Mouse (Mus musculus) heart, postnatal 36 days (tissue): ENCODE measurements around the gene Ilk. TPM values are rescaled to one million over a fixed set of nuclear protein-coding genes. Genes with fewer than 3 reads are reported as not detected.
A peak's percentile ranks its signal among the peaks of the same experiment; 100 is the strongest.
"Not testable (repeated sequence)": the region's sequence is repeated elsewhere in the genome, so short reads cannot be mapped to it uniquely, and the experiment has no call there.

ENCODE experiments used
- DNase-seq, 2 experiments: peaks; one replicate each; pipeline ENCODE4 v3.0.0; 2021 to 2022
- intact Hi-C: fragments of 180-260 bp; cut with DNase I; formaldehyde crosslinking; loops from one replicate; pipeline ENCODE4 v1.15.1; 2025
- total RNA-seq, 2 experiments: library from RNA; stranded (reverse); gene quantifications; 2 replicates each; pipeline ENCODE4 v1.2.3; 2021

The Ilk gene
- total RNA-seq, 2 experiments from 2014 or later: 95.1 to 98.9 TPM

DNA sequence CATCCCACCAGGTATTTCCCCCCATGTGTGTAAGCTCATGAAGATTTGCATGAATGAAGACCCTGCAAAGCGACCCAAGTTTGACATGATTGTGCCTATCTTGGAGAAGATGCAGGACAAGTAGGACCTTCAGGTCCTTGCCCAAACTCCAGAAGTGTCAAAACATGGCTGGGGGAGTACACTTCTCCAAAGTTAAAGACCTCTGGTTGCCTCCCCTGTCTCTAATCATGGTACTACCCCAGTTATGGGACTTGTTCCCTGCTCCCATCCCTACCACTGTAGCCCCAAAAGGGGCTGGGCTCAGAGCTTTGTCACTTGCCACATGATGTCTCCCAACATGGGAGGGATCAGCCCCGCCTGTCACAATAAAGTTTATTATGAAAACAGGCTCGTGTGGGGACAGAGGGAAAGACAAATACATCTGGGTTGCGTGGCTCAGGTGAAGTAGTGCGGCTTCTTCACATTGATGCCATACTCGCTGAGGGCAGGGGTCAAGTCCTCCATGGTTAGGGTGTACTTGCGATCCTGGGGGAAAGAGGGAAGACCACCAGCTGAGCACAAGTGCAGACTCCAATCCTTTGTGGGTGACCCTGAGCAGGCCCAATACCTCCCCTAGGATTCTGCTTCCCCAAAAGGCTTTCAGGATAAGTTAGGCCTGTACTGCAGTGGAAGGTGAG lies 6.3 kb downstream of the Ilk start:
- DNase-seq, intact Hi-C loops: not testable (repeated sequence)

DNA sequence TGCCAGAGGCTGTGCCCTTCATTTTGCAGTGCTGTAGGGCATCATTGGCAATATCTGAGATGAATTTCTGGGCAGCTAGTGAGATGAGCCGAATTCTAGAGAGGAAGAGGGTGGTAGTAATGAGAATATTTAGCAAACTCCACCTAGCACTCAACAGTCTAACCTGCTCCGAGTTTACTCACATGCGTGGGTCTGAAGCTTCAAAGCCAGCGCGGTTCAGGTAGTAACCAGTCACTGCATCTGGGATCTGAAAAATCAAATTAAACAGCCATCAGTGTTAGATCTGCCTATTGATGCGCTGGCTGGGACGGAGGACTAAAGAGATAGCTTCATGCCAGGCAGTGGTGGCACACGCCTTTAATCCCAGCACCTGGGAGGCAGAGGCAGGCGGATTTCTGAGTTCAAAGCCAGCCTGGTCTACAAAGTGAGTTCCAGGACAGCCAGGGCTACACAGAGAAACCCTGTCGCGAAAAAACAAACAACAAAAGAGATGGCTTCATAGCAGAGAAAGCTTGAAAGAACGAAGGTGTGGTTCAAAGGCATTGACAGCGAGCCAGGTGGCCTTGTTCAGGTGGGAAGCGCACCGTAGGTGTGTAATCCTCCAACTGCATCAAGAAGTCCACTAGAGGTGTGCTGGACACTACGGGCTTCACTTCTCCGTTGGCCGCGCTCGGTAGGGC lies 7.0 kb downstream of the Ilk start:
- intact Hi-C loops, DNase-seq: not testable (repeated sequence)

DNA sequence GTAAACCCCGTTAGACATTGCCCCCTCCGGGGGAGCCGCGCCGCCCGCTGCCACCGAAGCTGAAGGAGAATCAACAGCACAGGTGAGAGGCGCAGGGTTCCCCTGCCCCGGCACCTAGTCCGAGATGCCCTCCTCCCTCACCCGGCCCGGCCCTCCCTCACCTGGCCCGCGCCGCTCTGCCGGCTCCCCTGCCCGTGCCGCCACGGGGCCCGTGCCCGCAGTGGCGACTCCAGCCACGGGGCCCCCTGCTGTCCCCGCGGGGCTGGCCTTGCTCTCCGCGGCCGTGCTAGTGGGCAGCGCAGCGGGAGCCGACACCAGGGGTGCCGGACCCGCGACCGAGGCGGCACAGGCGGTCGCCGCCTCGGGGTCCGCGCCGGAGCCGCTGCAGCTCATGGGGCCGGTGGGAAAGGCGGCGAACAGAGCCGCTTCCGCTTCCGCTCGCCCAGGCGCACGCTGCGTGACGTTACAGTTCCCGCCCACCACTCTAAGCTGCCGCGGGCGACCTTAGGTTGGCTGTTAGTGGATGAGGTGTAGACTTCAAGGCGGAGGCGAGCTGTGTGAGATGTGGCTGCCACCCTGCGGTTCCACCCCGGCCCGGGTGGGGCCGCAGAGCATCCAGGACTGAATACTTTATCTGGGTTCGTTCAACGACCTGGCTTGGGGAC lies 7.7 kb downstream of the Ilk start, which contains the start of gene Taf10:
Gene Taf10 (minus strand): TSS at position 436 of the 665 bp plus-strand sequence.
- DNase-seq: peak; percentile 83 to 86
- intact Hi-C loops: no loop called here

DNA sequence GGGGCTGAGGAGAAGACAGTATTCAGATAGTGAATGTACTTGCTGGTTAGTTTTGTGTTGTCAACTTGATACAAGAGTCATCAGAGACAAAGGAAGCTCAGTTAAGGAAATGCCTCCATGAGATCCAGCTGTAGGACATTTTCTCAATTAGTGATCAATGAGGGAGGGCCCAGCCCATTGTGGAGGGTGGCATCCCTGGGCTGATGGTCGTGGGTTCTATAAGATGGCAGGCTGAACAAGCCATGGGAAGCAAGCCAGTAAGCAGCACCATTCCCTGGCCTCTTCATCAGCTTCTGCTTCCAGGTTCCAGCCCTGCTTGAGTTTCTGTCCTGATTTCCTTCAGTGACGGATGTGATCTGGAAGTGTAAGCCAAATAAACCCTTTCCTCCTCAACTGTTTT lies 11.4 kb downstream of the Ilk start:
- DNase-seq: no peak
- intact Hi-C loops: no loop called here

DNA sequence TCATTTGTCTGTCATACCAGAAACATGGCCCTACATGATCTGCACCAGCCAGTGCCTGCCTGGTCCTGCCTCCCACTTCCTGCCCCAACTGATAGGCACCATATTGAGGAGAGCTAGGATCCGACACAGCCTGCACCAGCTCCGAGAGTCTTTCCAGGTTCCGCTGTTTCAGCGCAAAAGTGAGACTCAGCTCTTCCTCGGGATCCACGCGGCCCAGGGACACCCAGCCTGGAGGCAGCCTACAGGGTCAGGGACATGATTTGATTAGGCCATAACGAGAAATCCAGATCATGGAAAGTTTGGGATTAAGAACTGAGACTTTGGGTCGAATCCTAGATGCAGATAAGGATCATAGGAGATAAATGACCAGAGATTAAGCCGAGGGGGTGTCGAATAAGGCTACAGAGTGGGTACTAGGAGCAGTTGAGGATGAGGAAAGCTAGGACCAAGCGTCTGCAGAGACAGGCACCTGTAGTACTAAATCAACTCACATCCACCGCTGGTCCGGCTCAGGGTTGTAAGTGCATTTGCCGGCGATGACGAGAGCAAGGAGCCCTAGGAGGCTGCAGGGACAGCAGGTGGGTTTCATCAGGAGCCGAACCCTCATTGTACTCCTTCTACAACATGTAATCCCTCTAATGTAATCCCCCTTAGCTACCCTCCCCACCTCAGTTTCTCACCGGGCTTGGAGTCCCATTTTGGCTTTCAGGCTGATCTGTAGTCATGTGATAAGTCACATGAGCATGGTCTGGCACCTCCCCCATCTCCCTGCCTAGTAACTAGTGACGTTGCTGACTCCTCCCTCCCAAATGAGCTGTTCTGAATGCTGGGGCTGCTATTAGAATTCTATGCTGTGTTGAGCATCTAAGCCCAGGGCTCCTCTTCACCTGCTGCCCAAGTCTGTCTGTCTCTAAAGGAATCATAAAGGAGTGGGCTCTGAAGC lies 15.4 kb downstream of the Ilk start, which contains the start of gene Tpp1:
Gene Tpp1 (minus strand): TSS at position 745 of the 943 bp plus-strand sequence.
- intact Hi-C loops: no loop called here

DNA sequence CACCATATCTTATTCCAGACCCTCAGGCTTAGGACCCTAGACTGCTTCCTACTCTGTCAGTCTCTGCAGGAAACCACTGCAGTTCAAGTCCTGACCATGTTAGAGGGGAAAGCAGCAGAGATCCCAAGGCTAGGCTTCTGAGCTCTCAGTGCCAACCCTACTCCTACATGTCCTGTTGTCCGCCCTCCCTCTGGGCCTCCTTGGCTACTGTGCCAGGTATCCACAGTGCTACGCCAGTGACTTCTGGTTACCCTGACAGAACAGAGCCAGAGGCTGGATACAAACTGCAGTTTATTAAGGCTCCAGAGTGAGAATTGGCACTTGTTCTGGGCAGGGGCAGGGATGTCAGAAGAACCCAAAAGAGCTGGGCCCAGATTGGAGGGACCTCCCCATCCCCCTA lies 16.3 kb downstream of the Ilk start:
- DNase-seq: no peak
- intact Hi-C loops: no loop called here

More for the DNA sequence above, 15.4 kb downstream of the Ilk start, which contains the start of gene Tpp1:
- DNase-seq: peak; percentile 86 to 88

DNA sequence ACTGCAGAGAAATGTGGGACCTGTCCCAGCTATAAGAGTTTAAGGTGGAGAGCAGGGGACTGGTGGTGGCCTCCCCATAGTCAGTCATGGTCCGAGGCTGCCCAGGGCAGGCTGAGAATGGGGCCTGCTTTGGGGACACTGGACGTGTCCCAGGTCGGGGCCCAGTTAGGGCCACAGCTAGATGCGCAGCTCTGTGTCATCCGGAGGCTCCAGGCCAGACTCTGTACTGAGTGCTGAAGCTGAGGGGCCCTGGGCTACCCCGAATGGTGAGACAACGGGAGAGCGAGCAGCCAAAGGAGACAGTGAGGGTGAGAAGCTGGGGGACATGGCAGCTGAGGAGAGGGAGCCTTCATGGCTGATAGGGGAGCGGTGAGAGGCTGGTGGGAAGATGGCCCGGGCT lies 16.9 kb downstream of the Ilk start:
- no peak for DNase-seq
- intact Hi-C loops: no loop called here

DNA sequence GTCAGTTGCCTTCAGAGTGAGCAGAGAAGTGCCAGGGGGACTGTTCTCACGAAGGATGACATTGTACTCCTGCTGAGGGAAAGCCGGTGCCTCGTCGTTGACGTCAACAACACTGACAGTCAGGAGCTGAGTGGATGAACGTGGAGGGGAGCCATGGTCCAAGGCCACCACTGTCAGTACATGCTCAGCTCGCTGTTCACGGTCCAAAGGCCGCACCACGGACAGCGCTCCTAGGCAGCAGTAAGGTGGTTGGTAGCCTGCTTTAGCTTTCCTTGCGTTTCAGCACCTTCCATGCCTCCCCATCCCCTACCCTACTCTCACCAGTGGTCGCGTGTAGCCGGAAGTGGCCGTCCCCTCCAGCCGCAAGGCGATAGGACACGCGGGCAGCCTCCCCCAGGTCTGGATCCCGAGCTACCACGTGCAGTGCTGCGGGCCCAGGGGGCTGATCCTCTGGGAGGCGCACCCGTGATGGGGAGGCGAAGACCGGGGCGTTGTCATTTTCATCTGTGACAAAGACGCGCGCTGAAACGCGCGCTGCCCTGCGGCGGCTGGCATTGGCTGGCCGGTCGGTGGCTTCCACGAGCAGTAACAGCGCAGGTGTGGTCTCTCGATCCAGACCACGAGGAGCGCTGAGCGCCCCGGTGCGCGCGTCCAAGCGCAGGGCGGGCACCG lies 25.6 kb downstream of the Ilk start:
- DNase-seq: no peak
- intact Hi-C loops: no loop called here

DNA sequence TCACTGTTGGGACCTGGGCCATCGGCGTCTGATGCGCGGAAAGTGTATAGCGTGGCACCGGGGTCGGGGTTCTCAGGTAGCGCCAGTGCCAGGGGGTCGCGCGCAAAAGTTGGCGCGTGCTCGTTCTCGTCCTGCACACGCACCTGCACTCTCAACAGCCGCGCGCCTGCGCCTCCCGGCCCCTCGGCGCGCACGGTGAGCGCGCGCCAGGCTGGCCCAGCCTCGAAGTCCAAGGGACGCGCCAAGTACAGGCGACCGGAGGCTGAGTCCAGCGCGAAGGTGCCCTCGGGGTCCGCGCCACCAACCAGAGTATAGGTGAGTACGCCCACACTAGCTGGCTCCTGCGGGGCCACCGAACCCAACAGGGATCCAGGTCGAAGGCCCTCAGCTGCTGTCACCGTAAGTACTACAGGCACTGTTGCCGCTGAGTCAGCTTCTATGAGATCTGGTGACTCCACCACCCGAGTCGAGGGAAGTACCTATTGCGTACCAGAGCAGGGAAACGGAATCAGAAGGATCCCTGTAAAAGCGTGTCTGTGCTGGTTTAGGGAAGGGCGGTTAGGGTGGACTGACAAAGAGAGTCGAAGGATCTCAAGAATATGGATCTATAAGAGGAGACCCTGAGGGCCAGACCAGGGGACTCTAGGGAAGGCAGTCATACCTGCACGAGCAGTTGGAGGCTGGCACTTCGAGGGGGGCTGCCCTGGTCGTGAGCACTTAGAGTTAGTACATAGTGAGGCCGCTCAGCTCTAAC lies 26.3 kb downstream of the Ilk start:
- intact Hi-C loops: no loop called here
- DNase-seq: no peak

DNA sequence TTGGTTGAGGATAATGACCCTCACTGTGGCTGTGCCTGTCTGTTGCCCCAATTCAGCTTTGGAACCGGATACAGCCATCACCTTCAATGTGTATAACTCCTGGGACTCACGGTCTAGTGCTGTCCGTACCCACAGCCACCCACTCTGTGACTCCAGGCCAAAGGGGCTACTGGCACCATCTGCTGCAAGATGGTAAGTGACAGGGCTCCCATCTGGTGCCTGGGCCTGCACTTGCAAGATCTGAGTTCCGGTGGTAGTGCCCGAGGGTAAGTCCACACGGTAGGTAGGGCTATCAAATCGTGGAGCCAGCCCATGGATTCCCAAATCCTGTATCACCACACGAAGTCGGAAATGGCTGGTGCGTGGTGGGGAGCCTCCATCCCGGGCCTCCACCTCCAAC lies 27.9 kb downstream of the Ilk start:
- intact Hi-C loops: no loop called here
- no peak for DNase-seq

DNA sequence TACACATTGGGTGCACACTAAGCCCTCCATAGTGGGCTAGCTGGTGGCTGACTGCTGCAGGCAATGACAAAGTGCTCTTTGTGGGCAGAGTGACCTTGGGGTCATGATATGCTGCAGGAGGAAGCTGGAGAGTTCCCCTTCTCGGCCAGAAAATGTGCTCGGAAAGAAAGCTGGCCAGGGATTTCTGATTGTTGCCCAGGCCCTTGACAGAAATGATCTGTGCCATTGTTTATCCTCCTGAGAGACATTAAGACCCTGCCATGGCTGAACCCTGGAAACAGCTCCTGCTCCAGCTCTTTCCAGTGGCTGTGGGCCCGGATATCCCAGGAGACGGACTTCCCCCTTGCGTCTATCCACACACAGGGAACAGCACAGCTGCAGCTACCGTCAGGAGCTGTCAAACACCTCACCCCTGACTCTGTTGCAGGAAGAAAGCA lies 31.4 kb downstream of the Ilk start:
- DNase-seq: peak in 1 of 2 experiments; percentile 27
- intact Hi-C loops: loop anchor here (1.0 kb wide), 1 partner anchor 20 kb away; the partner anchor contains the start of gene Dchs1

DNA sequence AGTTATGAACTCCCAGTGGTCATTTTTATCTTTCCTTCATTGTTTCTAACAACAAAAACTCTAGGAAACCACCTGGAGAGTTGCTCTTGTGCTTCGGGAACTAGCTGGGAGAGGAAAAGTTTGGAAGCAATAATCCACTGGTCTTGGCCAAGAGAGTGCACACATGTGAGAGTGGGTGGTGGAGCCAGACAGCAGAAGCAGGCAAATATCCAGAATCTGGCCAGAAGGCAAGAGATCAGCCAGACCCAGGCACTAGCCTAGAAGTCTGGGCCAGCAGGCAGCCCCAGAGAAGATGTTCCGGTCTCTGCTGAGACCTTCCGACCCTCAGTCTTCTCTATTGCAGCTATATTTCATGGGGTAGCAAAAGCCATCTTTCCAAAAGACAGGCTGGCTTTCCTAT lies 33.6 kb downstream of the Ilk start:
- intact Hi-C loops: no loop called here
- DNase-seq: peak; percentile 38 to 48

DNA sequence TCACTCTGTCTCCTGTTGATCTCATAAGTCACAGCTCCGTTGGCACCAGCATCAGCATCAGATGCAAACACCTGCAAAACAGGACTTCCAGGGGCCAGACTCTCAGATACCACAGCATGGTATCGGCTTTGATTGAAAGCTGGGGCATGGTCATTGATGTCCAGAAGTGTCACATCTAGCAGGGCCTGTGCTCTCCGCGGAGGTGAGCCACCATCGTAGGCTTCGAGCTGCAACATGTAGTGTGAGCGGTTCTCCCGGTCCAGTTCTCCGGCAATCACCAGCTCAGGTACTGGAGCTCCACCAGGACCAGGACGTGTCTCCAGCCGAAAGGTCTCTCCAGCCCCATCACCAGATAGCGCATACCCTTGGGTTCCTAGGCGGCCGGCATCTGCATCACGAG lies 35.9 kb downstream of the Ilk start:
- DNase-seq: no peak

DNA sequence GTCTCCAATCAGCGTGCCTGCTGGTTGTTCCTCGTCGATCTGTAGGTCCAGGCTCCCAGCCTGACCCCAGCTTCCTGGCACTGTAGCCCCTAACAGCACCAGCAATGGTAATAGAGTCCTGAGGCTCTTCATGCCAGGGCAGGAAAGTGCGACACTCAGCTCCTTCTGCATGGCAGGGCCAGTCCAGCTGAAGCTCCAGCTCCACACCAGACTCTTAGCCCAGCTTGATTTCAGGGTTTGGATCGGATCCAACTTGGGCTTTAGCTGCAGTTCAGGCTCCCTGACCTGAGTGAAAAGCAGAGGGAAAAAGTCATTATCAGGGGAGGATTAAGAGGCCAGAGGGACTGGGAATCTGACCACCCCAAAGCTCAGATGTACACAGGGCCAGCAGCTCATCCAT lies 36.6 kb downstream of the Ilk start:
- no peak for DNase-seq
- intact Hi-C loops: no loop called here

More for the DNA sequence above, 35.9 kb downstream of the Ilk start:
- intact Hi-C loops: no loop called here

DNA sequence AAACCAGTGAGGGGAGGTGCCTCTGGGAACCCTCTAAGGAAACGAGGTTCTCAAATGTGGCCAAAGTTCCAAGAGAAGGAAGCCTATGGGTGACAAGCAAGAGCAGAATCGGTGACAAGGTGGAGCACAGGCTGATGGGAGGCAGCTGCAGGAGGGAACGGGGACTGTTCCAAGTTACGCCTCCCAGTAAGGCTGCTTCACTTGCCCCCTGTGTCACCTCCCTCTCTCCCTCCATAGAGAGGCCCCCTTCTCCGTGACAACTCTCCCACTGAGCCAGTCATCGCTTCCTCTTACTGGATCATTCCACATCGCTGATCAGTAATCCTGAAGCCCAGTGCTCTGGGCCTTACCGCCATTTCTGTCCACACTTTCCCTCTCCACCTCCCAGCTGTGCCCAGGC lies 38.3 kb downstream of the Ilk start:
- intact Hi-C loops: no loop called here
- no peak for DNase-seq

DNA sequence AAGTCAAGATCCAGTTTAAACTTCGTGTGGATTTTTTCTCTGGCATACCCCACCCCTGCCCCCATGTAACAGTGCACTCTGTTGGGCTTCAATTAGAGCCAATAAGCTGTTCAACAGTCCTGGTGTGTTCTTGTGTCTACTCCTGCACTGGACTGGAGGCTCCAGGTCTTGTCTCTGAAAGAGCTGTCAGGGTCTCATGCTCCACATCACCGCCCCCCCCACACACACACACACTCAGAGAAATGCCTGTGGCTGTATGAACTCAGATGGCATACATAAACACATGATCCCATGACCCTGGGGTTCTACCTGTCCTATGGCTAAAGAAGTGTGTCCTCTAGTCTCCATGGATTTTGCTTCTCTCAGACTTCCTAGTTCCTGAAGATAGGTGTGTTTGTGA lies 39.6 kb downstream of the Ilk start:
- intact Hi-C loops: no loop called here
- no peak for DNase-seq

DNA sequence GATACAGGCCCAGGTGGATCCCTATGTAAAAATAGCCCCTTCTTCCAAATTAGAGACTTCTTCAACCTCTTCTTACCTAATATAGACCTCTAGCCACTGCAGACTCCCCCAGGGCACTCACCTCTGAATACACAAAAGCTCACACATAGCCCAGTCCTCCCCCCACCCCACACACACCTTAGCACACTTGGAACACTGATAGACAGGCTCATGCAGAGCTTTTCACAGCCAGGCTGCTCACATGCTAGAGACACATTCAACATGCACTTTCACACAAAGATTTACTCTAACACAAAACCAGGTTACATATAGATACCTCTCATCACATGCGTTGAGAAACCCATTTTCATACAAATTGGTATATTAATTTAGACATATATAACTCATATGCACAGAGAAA lies 40.9 kb downstream of the Ilk start:
- no peak for DNase-seq
- intact Hi-C loops: no loop called here

DNA sequence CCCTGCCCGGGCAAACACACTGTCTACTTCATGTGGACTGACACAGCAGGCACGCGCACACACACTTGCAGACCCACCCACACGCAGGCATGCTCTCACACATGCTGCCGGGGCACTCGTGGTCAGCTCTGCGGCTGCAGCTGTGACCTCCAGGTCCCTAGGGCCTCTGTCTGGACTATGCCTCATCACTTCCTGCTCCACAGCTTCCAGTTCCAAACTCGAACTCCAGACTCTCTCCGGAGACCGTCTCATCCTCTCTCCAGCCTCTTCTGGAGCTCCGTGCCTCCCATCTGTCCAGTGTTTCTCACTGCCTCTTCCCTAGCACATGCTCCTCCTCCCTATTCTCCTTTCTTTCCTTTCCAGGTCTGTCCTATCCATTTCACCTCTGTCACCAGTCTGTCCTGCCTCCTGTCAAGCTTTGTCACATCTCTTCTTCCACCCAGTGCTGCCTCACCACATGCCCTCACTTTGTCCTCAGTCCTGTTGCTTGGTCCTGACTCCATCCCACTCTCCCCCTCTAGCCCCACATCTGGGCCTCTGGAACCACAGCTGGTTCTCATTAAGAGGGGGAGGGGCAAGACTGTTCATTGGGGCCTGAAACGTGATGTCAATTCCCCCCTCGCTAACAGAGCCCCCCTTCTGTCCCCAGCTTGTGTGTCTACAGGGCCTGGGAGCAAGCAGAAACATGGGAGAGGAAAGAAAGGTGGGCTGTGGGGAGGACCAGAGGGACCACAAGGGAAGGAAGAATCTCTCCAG lies 41.6 kb downstream of the Ilk start:
- intact Hi-C loops: loop anchor here (2.0 kb wide), 1 partner anchor 31 kb away; no protein-coding TSS in a partner anchor
- DNase-seq: peak; percentile 69 to 75
